ENCODE assay signal across 12 mouse cellular contexts in genomic region chr10:20135350-20136058, GRCm38 (mm10). TPM values are rescaled to one million over a fixed set of nuclear protein-coding genes. Genes with fewer than 3 reads are reported as not detected.
DNase-seq lines count a peak whose midpoint lies in the region; ATAC-seq lines count a peak whose summit lies in the region.
"Had no signal": no experiment of that assay in that cellular context is flagged by ENCODE, and none has a peak within 500 bp of the region (broad histone marks: within the 10 kb centered on the region; RNA-seq: fewer than 3 reads in every experiment).

No protein-coding gene starts in this region.

- peak; percentile 41 to 44 for DNase-seq in lung, adult 18-20 months
- no peak for DNase-seq in lung, postnatal 25 days (ENCODE audit: low spot score)
- peak; percentile 39 for DNase-seq in adrenal gland, postnatal 14 days
- no peak for DNase-seq in left cerebral cortex, adult 9 months (ENCODE audit: low spot score in 2 of 2)
- no peak for DNase-seq in spleen, adult 18-20 months
- DNase-seq: right cerebral cortex, postnatal 25 days had no signal

- peak overlapping the region; percentile 43 for H3K4me2 ChIP-seq in heart, embryonic 15.5 days
- H3K4me2 ChIP-seq in liver, embryonic 15.5 days, result peak overlapping the region; percentile 20; the same call in 1 of the 2 replicates
- H3K4me2 ChIP-seq: embryonic facial prominence, embryonic 13.5 days; limb, embryonic 13.5 days had no signal

- H3K36me3 ChIP-seq in heart, embryonic 15.5 days, result no peaks in the 10 kb centered on the region; the same call in 1 of the 2 replicates
- H3K36me3 ChIP-seq in liver, embryonic 15.5 days (replicated peaks), result 0 out of 2 replicates have a peak, but pooled peaks cover 10% of the 10 kb centered on the region
- H3K36me3 ChIP-seq: limb, embryonic 13.5 days had no signal

- no peak overlapping the region for H3K9ac ChIP-seq in heart, embryonic 15.5 days
- no peak overlapping the region for H3K9ac ChIP-seq in liver, embryonic 15.5 days
- H3K9ac ChIP-seq: embryonic facial prominence, embryonic 13.5 days; limb, embryonic 13.5 days had no signal

- H3K4me3 ChIP-seq in heart, embryonic 15.5 days, result no peak overlapping the region
- no peak overlapping the region for H3K4me3 ChIP-seq in liver, embryonic 15.5 days (replicated peaks)
- H3K4me3 ChIP-seq: embryonic facial prominence, embryonic 13.5 days; limb, embryonic 13.5 days; myocyte had no signal

- H3K4me1 ChIP-seq in heart, embryonic 15.5 days (replicated peaks), result peaks cover 16% of the 10 kb centered on the region
- H3K4me1 ChIP-seq in liver, embryonic 15.5 days (replicated peaks), result peaks cover 26% of the 10 kb centered on the region
- H3K4me1 ChIP-seq: embryonic facial prominence, embryonic 13.5 days; limb, embryonic 13.5 days had no signal

- H3K27me3 ChIP-seq in heart, embryonic 15.5 days, result no peaks in the 10 kb centered on the region
- no peaks in the 10 kb centered on the region for H3K27me3 ChIP-seq in liver, embryonic 15.5 days
- H3K27me3 ChIP-seq: embryonic facial prominence, embryonic 13.5 days; limb, embryonic 13.5 days had no signal

- peak overlapping the region; percentile 72 for H3K27ac ChIP-seq in heart, embryonic 15.5 days
- no peak overlapping the region for H3K27ac ChIP-seq in liver, embryonic 15.5 days (replicated peaks)
- H3K27ac ChIP-seq: embryonic facial prominence, embryonic 13.5 days; limb, embryonic 13.5 days had no signal

- ATAC-seq in heart, embryonic 15.5 days (replicated peaks; ENCODE audit: insufficient number of reproducible peaks, insufficient read depth, low FRiP score, low read depth), result peak; percentile 80
- ATAC-seq in liver, embryonic 15.5 days (ENCODE audit: insufficient read depth), result peak; percentile 43; the same call in 1 of the 2 replicates
- no peak for ATAC-seq in erythroid progenitor cell, adult 5-6 weeks (replicated peaks; ENCODE audit: low FRiP score, poor library complexity, severe bottlenecking)

- 28% methylated on average over 15 of the region's 15 CpGs for WGBS in heart, embryonic 15.5 days
- WGBS in liver, embryonic 15.5 days (ENCODE audit: insufficient replicate concordance), result 18% methylated on average over 15 of the region's 15 CpGs

- H3K9me3 ChIP-seq in heart, embryonic 15.5 days (replicated peaks), result no peaks in the 10 kb centered on the region
- H3K9me3 ChIP-seq in liver, embryonic 15.5 days (replicated peaks), result no peaks in the 10 kb centered on the region
- H3K9me3 ChIP-seq: embryonic facial prominence, embryonic 13.5 days; limb, embryonic 13.5 days had no signal

RNA-seq across cellular contexts. Expression of gene Map7, which starts 12.8 kb away (rescaled TPM):
- total RNA-seq in adrenal gland, postnatal 14 days (2021), result 16.5 and 19.0 TPM in 2 replicates
- 6.4 and 7.2 TPM in 2 replicates for polyA plus RNA-seq in heart, embryonic 15.5 days (2015; fragmentation: Nextera tagmentation; extraction: Ambion mirVana)
- 3.7 and 4.2 TPM in 2 replicates for polyA plus RNA-seq in liver, embryonic 15.5 days (2015; fragmentation: Nextera tagmentation; extraction: Ambion mirVana)
- 0.84 and 2.2 TPM in 2 replicates for total RNA-seq in erythroid progenitor cell, adult 5-6 weeks (2015; ENCODE audit: low replicate concordance)
- 1.0 and 4.8 TPM in 2 replicates for total RNA-seq in erythroid progenitor cell, adult 5-6 weeks (2017; ENCODE audit: low replicate concordance)

Comparison
In these comparisons a context has a peak if more than half of its experiments do, and no peak if none do; other contexts are left out.
1. DNase-seq: peak in lung, adult 18-20 months (2 of 2) and adrenal gland, postnatal 14 days (single experiment); none in lung, postnatal 25 days (single experiment), left cerebral cortex, adult 9 months (0 of 2) and spleen, adult 18-20 months (0 of 2).